Mouse (Mus musculus) ES-Bruce4 (cell line): Measurements from ENCODE around the gene Fiz1.

ENCODE experiments used
- CTCF ChIP-seq: IDR thresholded peaks from one replicate; pipeline ENCODE4 v1.8.1; 2011; ENCODE audit warnings: low read depth, low read length
- POLR2A ChIP-seq: IDR thresholded peaks from one replicate; pipeline ENCODE4 v1.8.1; 2011; ENCODE audit warnings: low read length; ENCODE audit not compliant: insufficient read depth

DNA sequence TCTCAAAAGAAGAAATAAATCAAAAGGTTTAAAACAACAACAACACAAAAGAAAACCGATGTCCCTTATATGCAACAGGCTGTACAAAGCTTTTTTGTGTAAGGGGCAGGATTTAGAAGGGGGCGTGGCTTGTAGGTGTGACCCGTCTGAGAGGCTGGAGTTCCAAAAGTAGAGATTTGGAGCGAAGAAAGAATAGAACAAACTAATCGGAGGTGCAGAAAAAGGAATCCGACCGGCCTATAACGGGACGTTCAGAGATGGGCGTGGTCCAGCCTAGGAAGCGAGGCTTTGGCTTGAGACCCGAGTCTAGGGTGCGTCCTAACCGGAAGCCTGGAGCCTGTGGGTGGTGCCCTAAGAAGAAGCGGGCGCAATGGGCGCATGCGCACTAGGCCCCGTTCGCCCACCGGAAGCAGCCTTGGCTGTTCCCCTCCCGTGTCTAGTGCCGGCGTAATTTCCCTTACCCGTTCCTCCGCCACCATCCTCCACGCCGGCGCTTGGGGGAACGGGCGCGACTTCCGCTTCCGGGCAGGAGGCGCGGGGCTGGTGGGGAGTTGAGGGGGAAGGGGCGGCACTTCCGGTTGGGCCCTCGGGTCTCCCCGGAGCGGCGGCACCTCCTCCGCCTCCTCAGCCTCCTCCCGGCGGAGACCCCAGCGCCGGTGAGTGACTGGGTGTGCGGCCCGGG lies 5.6 kb upstream of the Fiz1 start, which contains the start of the genes Zfp865 and Ccdc106:
- TF ChIP-seq POLR2A (no peak), CTCF (no peak)
